Mouse (Mus musculus) spleen, adult 2 months (tissue): ENCODE results near the gene Grm1.

ENCODE experiments used
- CTCF ChIP-seq: fragments of 200-500 bp; IDR thresholded peaks from 2 replicates; pipeline ENCODE4 v1.5.1; 2011; ENCODE audit warnings: mild to moderate bottlenecking, inconsistent platforms; ENCODE audit not compliant: insufficient read depth, insufficient read length, insufficient replicate concordance; ENCODE audit errors: extremely low read depth
- POLR2A ChIP-seq: fragments of 200-500 bp; IDR thresholded peaks from 2 replicates; pipeline ENCODE4 v1.6.1; 2011; ENCODE audit warnings: low read depth, low read length, inconsistent platforms

- TF ChIP-seq CTCF (no peak), POLR2A (no peak)
These were observed 110.8 kb downstream of the Grm1 start for GRCm38 (mm10) chr10:10971311-10971710.
